Mouse (Mus musculus) small intestine, adult 2 months (tissue): Measurements from ENCODE around the gene Doxl2.

Experiments used
- CTCF ChIP-seq: fragments of 200-500 bp; IDR thresholded peaks from 2 replicates; pipeline ENCODE4 v1.5.1; 2012; ENCODE audit warnings: low read depth, mild to moderate bottlenecking, control low read depth, inconsistent platforms, low read length, moderate library complexity, mixed read lengths; ENCODE audit not compliant: insufficient replicate concordance, insufficient read length; ENCODE audit errors: extremely low read depth
- POLR2A ChIP-seq: fragments of 200-500 bp; IDR thresholded peaks from 2 replicates; pipeline ENCODE4 v1.6.1; 2012; ENCODE audit warnings: low read depth, mild to moderate bottlenecking, control low read depth, inconsistent platforms, low read length, moderate library complexity

DNA sequence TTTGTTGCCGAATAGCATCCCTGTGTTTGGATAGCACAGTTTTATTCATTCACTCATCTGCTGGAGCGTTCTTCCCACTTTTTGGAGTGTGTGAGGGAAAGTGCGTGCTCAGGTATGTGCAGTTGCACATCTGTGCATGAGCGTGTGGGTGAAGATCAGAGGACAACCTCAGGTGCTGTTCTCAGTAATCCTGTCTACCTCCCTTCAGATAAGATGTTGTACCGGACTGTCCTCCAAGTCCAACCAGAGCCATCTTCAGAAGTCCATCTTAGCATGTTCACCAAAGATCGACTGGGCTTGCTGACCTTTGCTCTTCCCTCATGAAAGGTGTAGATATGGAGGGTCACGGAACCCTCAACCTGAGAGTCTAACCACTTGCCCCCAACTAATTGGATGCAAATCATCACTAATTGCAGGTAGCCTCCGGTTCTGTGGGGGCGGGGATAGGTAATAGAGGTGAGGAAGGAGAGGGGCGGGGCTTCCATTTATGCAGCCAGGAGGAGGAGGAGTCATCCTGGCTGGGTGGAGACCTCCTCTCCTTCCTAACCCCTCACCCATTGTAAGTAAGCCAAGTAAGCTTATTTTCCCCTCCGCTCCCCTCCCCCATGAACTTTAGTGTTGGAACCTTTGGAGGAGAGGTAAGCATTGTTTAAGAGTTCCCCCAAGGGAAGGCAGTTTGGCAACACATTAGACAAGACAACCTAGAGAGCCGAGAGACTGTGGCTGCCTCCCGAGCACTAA lies 33.8 kb downstream of the Doxl2 start:
- TF ChIP-seq POLR2A (no peak), CTCF (no peak)
